Mouse (Mus musculus) limb, embryonic 11.5 days (tissue): ENCODE results near the gene Pgrmc2. TPM values are rescaled to one million over a fixed set of nuclear protein-coding genes. Genes with fewer than 3 reads are reported as not detected.

Source experiments
- ATAC-seq: fragments of 200-750 bp; cut with Nextera tagmentation; 2 replicates; pipeline ENCODE4 v1.8.0; 2017; ENCODE audit warnings: low read depth; ENCODE audit not compliant: insufficient number of reproducible peaks, low FRiP score, low TSS enrichment
- DNase-seq: peaks from one replicate; pipeline ENCODE4 v3.0.0-alpha.2; 2015; ENCODE audit warnings: low spot score
- H3K27ac ChIP-seq: fragments of 300-500 bp; sonication (generic); replicated peaks from 2 replicates; pipeline ENCODE4 v1.5.1; 2014; ENCODE audit warnings: low read depth, mild to moderate bottlenecking, low read length
- H3K27me3 ChIP-seq: fragments of 300-500 bp; sonication (generic); 2 replicates; pipeline ENCODE4 v1.6.1; 2014; ENCODE audit warnings: mild to moderate bottlenecking, low read length, mixed read lengths; ENCODE audit not compliant: control insufficient read depth, insufficient read depth
- H3K36me3 ChIP-seq: fragments of 300-500 bp; sonication (generic); 2 replicates; pipeline ENCODE4 v1.6.1; 2014; ENCODE audit warnings: mild to moderate bottlenecking, low read length, moderate library complexity, mixed read lengths; ENCODE audit not compliant: control insufficient read depth, insufficient read depth
- H3K4me1 ChIP-seq: fragments of 300-500 bp; sonication (generic); 2 replicates; pipeline ENCODE4 v1.6.1; 2014; ENCODE audit warnings: low read length, mixed read lengths; ENCODE audit not compliant: control insufficient read depth, insufficient read depth
- H3K4me2 ChIP-seq: fragments of 300-500 bp; sonication (generic); 2 replicates; pipeline ENCODE4 v1.6.1; 2014; ENCODE audit warnings: low read depth, mild to moderate bottlenecking, moderate library complexity; ENCODE audit not compliant: severe bottlenecking
- H3K4me3 ChIP-seq: fragments of 300-500 bp; sonication (generic); 2 replicates; pipeline ENCODE4 v1.5.1; 2014; ENCODE audit warnings: low read depth, low read length
- H3K9ac ChIP-seq: fragments of 300-500 bp; sonication (generic); 2 replicates; pipeline ENCODE4 v1.6.1; 2014; ENCODE audit warnings: mild to moderate bottlenecking, low read length
- H3K9me3 ChIP-seq: fragments of 300-500 bp; sonication (generic); 2 replicates; pipeline ENCODE4 v1.6.1; 2016; ENCODE audit warnings: low read length; ENCODE audit not compliant: control insufficient read depth
- WGBS: fragments of 180-500 bp; shearing (Covaris S2); extraction: QIAGEN DNeasy Blood & Tissue Kit; methylation state at CpG from one replicate; pipeline ENCODE4 v1.1.7; 2014; 5-methylcytosine and 5-hydroxymethylcytosine counted together
- polyA plus RNA-seq: library from polyadenylated mRNA; unstranded; fragments of >200 nt; fragmentation: Nextera tagmentation; extraction: Ambion mirVana; gene quantifications from 2 replicates; pipeline ENCODE4 v1.2.1, GENCODE M21; 2014

The Pgrmc2 gene
- polyA plus RNA-seq, 1 experiment from 2014 or later = 28.9 TPM

GRCm38 (mm10) chr3:41101905-41102304 lies 19.1 kb upstream of the Pgrmc2 start:
- no peak for DNase-seq
- no peaks in the 10 kb centered on the region for H3K4me1 ChIP-seq
- WGBS = 93% methylated on average over 9 of the region's 9 CpGs
- H3K27ac ChIP-seq = no peak overlapping the region
- no peaks in the 10 kb centered on the region for H3K9me3 ChIP-seq
- ATAC-seq = no peak
- no peak overlapping the region for H3K9ac ChIP-seq
- no peaks in the 10 kb centered on the region for H3K36me3 ChIP-seq
- no peak overlapping the region for H3K4me2 ChIP-seq
- no peaks in the 10 kb centered on the region for H3K27me3 ChIP-seq
- no peak overlapping the region for H3K4me3 ChIP-seq

GRCm38 (mm10) chr3:41100157-41100556 lies 17.3 kb upstream of the Pgrmc2 start:
- no peak overlapping the region for H3K4me3 ChIP-seq
- H3K9me3 ChIP-seq = no peaks in the 10 kb centered on the region
- no peaks in the 10 kb centered on the region for H3K27me3 ChIP-seq
- H3K9ac ChIP-seq = no peak overlapping the region
- ATAC-seq (no peak), DNase-seq (no peak)
- H3K27ac ChIP-seq = no peak overlapping the region
- 54% methylated on average over 2 of the region's 2 CpGs for WGBS
- H3K4me2 ChIP-seq = no peak overlapping the region
- no peaks in the 10 kb centered on the region for H3K36me3 ChIP-seq
- H3K4me1 ChIP-seq = no peaks in the 10 kb centered on the region

GRCm38 (mm10) chr3:41099672-41100071 lies 16.8 kb upstream of the Pgrmc2 start:
- H3K27ac ChIP-seq = no peak overlapping the region
- no peak overlapping the region for H3K4me2 ChIP-seq
- ATAC-seq (no peak), DNase-seq (no peak)
- H3K27me3 ChIP-seq = no peaks in the 10 kb centered on the region
- no peak overlapping the region for H3K9ac ChIP-seq
- H3K9me3 ChIP-seq = no peaks in the 10 kb centered on the region
- no peaks in the 10 kb centered on the region for H3K4me1 ChIP-seq
- 63% methylated on average over 1 of the region's 1 CpGs for WGBS
- H3K4me3 ChIP-seq = no peak overlapping the region
- no peaks in the 10 kb centered on the region for H3K36me3 ChIP-seq

GRCm38 (mm10) chr3:41093210-41093609 lies 10.4 kb upstream of the Pgrmc2 start:
- Histone ChIP-seq H3K4me3 (no peak overlapping the region), H3K36me3 (no peaks in the 10 kb centered on the region), H3K9ac (no peak overlapping the region), H3K27me3 (no peaks in the 10 kb centered on the region), H3K9me3 (no peaks in the 10 kb centered on the region), H3K4me2 (no peak overlapping the region), H3K27ac (no peak overlapping the region), H3K4me1 (no peaks in the 10 kb centered on the region)
- no peak for DNase-seq
- ATAC-seq = no peak
- 85% methylated on average over 2 of the region's 2 CpGs for WGBS

GRCm38 (mm10) chr3:41092311-41092710 lies 9.5 kb upstream of the Pgrmc2 start:
- H3K27ac ChIP-seq = no peak overlapping the region
- no peak overlapping the region for H3K9ac ChIP-seq
- 81% methylated on average over 4 of the region's 4 CpGs for WGBS
- no peaks in the 10 kb centered on the region for H3K27me3 ChIP-seq
- H3K36me3 ChIP-seq = no peaks in the 10 kb centered on the region
- H3K4me1 ChIP-seq = no peaks in the 10 kb centered on the region
- H3K4me2 ChIP-seq = no peak overlapping the region
- H3K4me3 ChIP-seq = no peak overlapping the region
- no peaks in the 10 kb centered on the region for H3K9me3 ChIP-seq
- DNase-seq (no peak), ATAC-seq (no peak)

GRCm38 (mm10) chr3:41090839-41091238 lies 8.0 kb upstream of the Pgrmc2 start:
- H3K9me3 ChIP-seq = no peaks in the 10 kb centered on the region
- 85% methylated on average over 2 of the region's 2 CpGs for WGBS
- no peaks in the 10 kb centered on the region for H3K4me1 ChIP-seq

GRCm38 (mm10) chr3:41087071-41087470 lies 4.2 kb upstream of the Pgrmc2 start:
- no peaks in the 10 kb centered on the region for H3K36me3 ChIP-seq
- DNase-seq (no peak), ATAC-seq (no peak)
- no peaks in the 10 kb centered on the region for H3K9me3 ChIP-seq
- H3K4me1 ChIP-seq = no peaks in the 10 kb centered on the region
- no peak overlapping the region for H3K9ac ChIP-seq
- H3K27ac ChIP-seq = no peak overlapping the region
- no peaks in the 10 kb centered on the region for H3K27me3 ChIP-seq
- no peak overlapping the region for H3K4me3 ChIP-seq
- no peak overlapping the region for H3K4me2 ChIP-seq

More at GRCm38 (mm10) chr3:41090839-41091238, 8.0 kb upstream of the Pgrmc2 start:
- Histone ChIP-seq H3K4me3 (no peak overlapping the region), H3K27ac (no peak overlapping the region), H3K4me2 (no peak overlapping the region), H3K9ac (no peak overlapping the region), H3K27me3 (no peaks in the 10 kb centered on the region), H3K36me3 (no peaks in the 10 kb centered on the region)
- no peak for ATAC-seq
- no peak for DNase-seq

GRCm38 (mm10) chr3:41084421-41084820 lies 1.6 kb upstream of the Pgrmc2 start:
- Histone ChIP-seq H3K4me3 (no peak overlapping the region), H3K27ac (no peak overlapping the region), H3K4me1 (no peaks in the 10 kb centered on the region; the same call in 1 of the 2 replicates), H3K4me2 (peak overlapping the region; percentile 61; the same call in 1 of the 2 replicates), H3K36me3 (no peaks in the 10 kb centered on the region), H3K9me3 (no peaks in the 10 kb centered on the region), H3K9ac (no peak overlapping the region), H3K27me3 (no peaks in the 10 kb centered on the region)
- 84% methylated on average over 5 of the region's 5 CpGs for WGBS
- DNase-seq (no peak), ATAC-seq (no peak)

- Histone ChIP-seq H3K36me3 (no peaks in the 10 kb centered on the region), H3K4me1 (no peaks in the 10 kb centered on the region; the same call in 1 of the 2 replicates), H3K9me3 (no peaks in the 10 kb centered on the region), H3K4me3 (peak overlapping the region; percentile 88), H3K9ac (peak overlapping the region; percentile 85), H3K27me3 (no peaks in the 10 kb centered on the region), H3K27ac (peak overlapping the region; percentile 76; the same call in 1 of the 2 replicates), H3K4me2 (peak overlapping the region; percentile 61)
- ATAC-seq (peak; percentile 20), DNase-seq (no peak)
- 2% methylated on average over 6 of the region's 6 CpGs for WGBS
Measured at GRCm38 (mm10) chr3:41083790-41084112, 905 bp upstream of the Pgrmc2 start.
